Mouse (Mus musculus): ENCODE data around the gene Eef2.
"Not testable (repeated sequence)": the region's sequence is repeated elsewhere in the genome, so short reads cannot be mapped to it uniquely, and the experiment has no call there.

Eef2 gene

GRCm38 (mm10) chr10:81200605-81201287, 24.3 kb downstream of the Eef2 start:
- no peak for DNase-seq (ENCODE audit: low spot score in 2 of 2)

- no peak for DNase-seq (ENCODE audit: low spot score in 2 of 2)
These were observed 25.7 kb downstream of the Eef2 start, which contains the start of gene Nmrk2 for GRCm38 (mm10) chr10:81201807-81202758. Nmrk2 (minus strand) TSS chr10:81202051.

GRCm38 (mm10) chr10:81202978-81203720, 26.7 kb downstream of the Eef2 start:
- DNase-seq (ENCODE audit: low spot score in 2 of 2), result no peak

GRCm38 (mm10) chr10:81204137-81204536, 27.7 kb downstream of the Eef2 start:
- DNase-seq (ENCODE audit: low spot score in 2 of 2), result no peak

DNA sequence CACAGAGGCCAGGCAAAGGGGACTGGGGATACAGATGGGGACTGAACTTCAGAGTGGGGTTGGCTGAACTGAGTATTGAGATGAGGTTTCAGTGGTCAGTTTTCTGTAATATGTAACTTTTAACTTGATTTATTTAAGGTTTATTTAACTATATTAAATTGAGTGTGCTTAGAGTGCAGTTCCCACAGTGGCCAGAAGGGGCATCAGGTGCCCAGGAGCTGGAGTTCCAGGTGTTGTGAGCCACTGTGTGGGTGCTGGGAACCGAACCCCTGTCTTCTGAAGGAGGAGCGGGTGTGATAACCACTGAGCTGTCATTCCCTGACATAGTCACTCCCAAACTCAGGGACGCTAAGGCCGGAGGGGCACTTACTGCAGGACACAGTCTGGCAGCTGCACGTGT, 33.7 kb downstream of the Eef2 start:
- DNase-seq (ENCODE audit: low spot score in 2 of 2), result no peak

GRCm38 (mm10) chr10:81216260-81216659, 39.8 kb downstream of the Eef2 start:
- DNase-seq (ENCODE audit: low spot score in 2 of 2), result no peak

GRCm38 (mm10) chr10:81216810-81217209, 40.4 kb downstream of the Eef2 start:
- DNase-seq (ENCODE audit: low spot score in 2 of 2), result no peak

GRCm38 (mm10) chr10:81217267-81217666, 40.8 kb downstream of the Eef2 start:
- peak in 1 of 2 experiments; percentile 37 for DNase-seq (ENCODE audit: low spot score in 2 of 2)

GRCm38 (mm10) chr10:81217964-81218363, 41.5 kb downstream of the Eef2 start:
- DNase-seq (ENCODE audit: low spot score in 2 of 2), result peak; percentile 55 to 79

- DNase-seq (ENCODE audit: low spot score in 2 of 2), result no peak
These were observed 45.1 kb downstream of the Eef2 start for GRCm38 (mm10) chr10:81221402-81222015.

DNA sequence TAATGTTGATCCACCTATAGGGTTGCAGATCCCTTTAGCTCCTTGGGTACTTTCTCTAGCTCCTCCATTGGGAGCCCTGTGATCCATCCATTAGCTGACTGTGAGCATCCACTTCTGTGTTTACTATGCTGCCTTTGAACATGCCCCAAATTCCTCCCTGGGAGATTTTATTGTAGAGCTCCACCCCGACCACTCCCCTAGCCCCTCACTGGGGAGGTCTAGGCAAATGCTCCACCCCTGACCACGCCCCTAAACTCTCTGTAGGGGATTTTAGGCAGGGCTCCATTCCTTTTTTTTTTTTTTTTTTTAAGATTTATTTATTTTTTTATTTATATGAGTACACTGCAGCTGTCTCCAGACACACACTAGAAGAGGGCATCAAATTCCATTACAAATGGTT, 47.3 kb downstream of the Eef2 start:
- not testable (repeated sequence) for DNase-seq (ENCODE audit: low spot score in 2 of 2)

GRCm38 (mm10) chr10:81229735-81230437, 53.5 kb downstream of the Eef2 start:
- no peak for DNase-seq (ENCODE audit: low spot score in 2 of 2)

DNA sequence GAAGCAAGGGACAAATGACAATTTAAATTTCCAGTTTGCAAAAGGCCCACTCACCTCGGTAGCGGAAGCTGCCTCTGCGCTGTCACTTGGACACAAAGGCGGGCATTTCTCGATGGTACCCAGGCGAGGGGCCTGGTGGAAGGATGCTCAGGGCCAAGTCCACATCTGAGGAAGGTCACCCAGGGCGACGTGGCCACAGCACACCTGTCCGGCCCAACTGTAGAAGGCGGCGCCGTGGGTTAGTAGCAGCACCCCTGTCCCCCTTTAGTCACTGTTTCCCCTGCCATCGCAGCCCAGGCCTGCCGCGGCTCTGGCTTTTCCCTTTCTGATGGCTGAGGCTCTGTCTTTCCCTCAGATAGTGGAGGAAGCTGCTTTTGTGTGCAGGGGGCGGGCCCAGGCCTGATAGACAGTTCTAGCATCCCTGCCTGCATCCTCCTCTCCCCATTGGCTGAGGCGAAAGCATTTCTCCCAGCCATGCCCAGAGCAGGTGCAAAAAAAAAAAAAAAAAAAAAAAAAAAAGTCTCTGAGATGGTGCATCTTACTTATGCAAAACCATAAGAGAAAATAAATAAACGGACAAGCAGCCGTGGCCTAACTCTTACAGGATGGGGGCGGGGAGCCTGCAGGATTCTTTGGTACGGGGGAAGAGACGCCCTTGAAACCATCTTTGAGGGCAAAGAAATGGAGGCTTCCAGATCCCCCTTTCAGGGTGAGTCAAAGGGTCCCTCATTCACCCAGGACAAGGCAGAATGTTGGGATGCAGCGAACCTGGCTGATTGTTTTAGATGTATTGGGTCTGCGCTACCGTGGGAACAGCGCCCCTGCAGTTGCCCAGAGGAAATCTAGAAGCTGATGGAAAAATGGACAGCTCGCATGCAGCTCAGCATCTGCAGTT, 54.3 kb downstream of the Eef2 start, which contains the start of gene Atcay:
Gene Atcay, minus strand, starts transcription at position 396 of the 895 bp plus-strand sequence.
- DNase-seq (ENCODE audit: low spot score in 2 of 2), result no peak

DNA sequence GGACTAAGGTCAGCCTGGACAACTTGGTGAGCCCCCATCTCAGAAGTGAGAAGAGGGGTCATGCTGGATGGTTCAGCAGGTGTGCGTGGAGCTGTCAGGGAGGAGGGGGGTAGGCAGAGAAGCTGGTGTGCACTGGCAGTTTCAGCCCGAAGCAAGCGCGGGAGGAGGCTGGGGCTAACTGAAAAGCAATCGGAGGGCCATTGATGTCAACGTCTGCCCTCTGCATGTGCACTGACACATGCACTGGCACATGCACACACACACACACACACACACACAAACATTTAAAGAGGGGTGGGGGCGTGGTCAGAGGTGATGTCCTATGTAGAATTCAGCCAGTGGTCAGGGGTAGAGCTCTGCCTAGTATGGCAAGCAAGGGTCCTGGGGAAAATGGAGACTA, 55.0 kb downstream of the Eef2 start:
- DNase-seq (ENCODE audit: low spot score in 2 of 2), result no peak

All from spleen, postnatal 14 days (tissue).